Mouse (Mus musculus): ENCODE measurements around the gene Wnt11. TPM values are rescaled to one million over a fixed set of nuclear protein-coding genes. Genes with fewer than 3 reads are reported as not detected.

Wnt11 gene
- polyA plus RNA-seq, 1 experiment from 2014 or later = 3.6 TPM

DNA sequence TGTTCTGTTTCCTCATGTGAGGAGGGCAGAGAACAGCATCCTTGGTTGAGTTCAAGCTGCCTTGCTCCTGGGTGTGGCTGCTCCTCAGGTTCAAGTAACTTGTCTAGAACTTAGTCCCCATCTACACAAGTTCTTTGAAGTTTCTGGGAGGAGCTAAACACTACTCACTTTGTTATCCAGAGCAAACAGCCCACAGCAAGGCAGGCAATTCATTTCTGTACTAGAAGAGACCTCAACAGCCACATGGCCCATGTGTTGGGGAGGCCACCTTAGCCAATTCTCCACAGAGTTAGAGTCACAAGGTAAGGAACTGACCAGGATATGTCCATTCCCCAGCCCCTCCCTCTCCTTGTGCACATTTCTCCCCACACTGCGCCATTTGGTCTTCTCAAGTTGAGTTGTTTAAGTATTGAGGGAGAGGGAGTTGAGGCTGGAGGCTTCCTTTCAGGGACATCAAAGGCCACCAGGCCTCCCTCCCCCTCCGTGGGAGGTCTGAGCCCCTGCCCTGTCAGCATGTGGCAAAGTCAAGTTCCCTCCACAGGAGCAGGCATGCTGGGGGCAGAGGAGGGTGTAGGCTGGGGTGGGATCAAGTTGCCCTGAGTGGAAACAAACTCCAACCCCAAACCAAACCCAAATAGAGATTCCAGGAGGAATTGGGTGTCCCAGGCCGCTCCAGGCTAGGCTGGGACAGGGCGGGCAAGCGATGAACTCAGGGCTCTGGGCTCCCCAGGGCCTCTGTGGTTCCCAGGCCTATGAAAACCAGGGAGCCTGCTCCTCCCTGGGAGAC is 37.4 kb upstream of the Wnt11 start:
- H3K27me3 ChIP-seq (replicated peaks; ENCODE audit: control insufficient read depth, insufficient read depth, low read length) = no peaks in the 10 kb centered on the region
- H3K9me3 ChIP-seq (ENCODE audit: control insufficient read depth, low read length) = no peaks in the 10 kb centered on the region
- no peaks in the 10 kb centered on the region for H3K4me1 ChIP-seq (replicated peaks; ENCODE audit: control insufficient read depth, insufficient read depth, low read length)
- no peak overlapping the region for H3K4me3 ChIP-seq (ENCODE audit: low read depth, low read length)
- ATAC-seq (replicated peaks; ENCODE audit: low FRiP score, low TSS enrichment, low read depth) (no peak), DNase-seq (ENCODE audit: low spot score) (no peak)
- 34% methylated on average over 5 of the region's 5 CpGs for WGBS
- H3K9ac ChIP-seq (ENCODE audit: low read length) = no peak overlapping the region
- H3K27ac ChIP-seq (ENCODE audit: low read depth) = no peak overlapping the region
- no peaks in the 10 kb centered on the region for H3K36me3 ChIP-seq (ENCODE audit: control insufficient read depth, insufficient read depth, low read length)
- H3K4me2 ChIP-seq (ENCODE audit: low read length) = no peak overlapping the region

DNA sequence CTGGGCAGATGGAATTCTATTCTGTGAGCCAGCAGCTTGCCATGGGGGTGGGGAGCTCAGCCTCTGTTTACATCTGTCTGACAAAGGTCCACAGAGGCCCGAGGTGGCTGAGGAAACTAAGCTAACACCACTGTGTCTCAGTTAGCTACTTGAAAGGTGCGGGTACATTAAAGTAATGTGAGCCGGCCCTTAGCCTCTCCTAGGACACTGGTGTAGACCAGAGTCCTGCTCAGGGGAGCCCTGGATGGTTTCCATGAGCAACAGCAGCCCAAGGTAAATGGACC is 36.8 kb upstream of the Wnt11 start:
- H3K4me2 ChIP-seq (ENCODE audit: low read length) = no peak overlapping the region
- 25% methylated on average over 3 of the region's 3 CpGs for WGBS
- no peaks in the 10 kb centered on the region for H3K9me3 ChIP-seq (ENCODE audit: control insufficient read depth, low read length)
- DNase-seq (ENCODE audit: low spot score) = no peak
- no peak for ATAC-seq (replicated peaks; ENCODE audit: low FRiP score, low TSS enrichment, low read depth)
- no peaks in the 10 kb centered on the region for H3K27me3 ChIP-seq (replicated peaks; ENCODE audit: control insufficient read depth, insufficient read depth, low read length)
- no peaks in the 10 kb centered on the region for H3K4me1 ChIP-seq (replicated peaks; ENCODE audit: control insufficient read depth, insufficient read depth, low read length)
- no peak overlapping the region for H3K4me3 ChIP-seq (ENCODE audit: low read depth, low read length)
- H3K27ac ChIP-seq (ENCODE audit: low read depth) = no peak overlapping the region
- no peaks in the 10 kb centered on the region for H3K36me3 ChIP-seq (ENCODE audit: control insufficient read depth, insufficient read depth, low read length)
- no peak overlapping the region for H3K9ac ChIP-seq (ENCODE audit: low read length)

DNA sequence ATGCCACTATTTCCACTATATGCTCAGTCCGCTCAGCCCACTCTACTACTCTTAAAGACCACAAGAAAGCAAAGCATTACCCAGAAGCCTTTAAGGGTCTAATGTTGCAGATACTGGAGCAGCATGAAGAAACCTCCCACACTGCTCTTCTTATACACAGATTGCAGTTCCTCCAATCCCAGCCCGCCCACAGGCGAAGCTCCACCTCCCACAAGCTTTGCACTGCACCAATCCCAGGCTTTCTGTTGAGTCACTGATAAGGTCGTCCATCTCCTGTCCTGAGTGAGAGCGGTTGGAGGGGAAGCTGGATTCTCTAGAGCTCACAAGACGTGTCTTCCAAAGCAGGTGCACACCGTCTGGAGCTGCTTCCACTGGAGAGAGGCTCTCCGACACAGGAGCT is 34.5 kb upstream of the Wnt11 start:
- DNase-seq (ENCODE audit: low spot score) = no peak
- Histone ChIP-seq H3K4me1 (replicated peaks; ENCODE audit: control insufficient read depth, insufficient read depth, low read length) (peaks cover 7% of the 10 kb centered on the region; the same call in 1 of the 2 replicates), H3K9ac (ENCODE audit: low read length) (no peak overlapping the region), H3K9me3 (ENCODE audit: control insufficient read depth, low read length) (no peaks in the 10 kb centered on the region), H3K4me2 (ENCODE audit: low read length) (no peak overlapping the region), H3K27me3 (replicated peaks; ENCODE audit: control insufficient read depth, insufficient read depth, low read length) (no peaks in the 10 kb centered on the region), H3K36me3 (ENCODE audit: control insufficient read depth, insufficient read depth, low read length) (no peaks in the 10 kb centered on the region), H3K27ac (ENCODE audit: low read depth) (no peak overlapping the region), H3K4me3 (ENCODE audit: low read depth, low read length) (no peak overlapping the region)
- ATAC-seq (replicated peaks; ENCODE audit: low FRiP score, low TSS enrichment, low read depth) = no peak
- WGBS = 65% methylated on average over 8 of the region's 8 CpGs

DNA sequence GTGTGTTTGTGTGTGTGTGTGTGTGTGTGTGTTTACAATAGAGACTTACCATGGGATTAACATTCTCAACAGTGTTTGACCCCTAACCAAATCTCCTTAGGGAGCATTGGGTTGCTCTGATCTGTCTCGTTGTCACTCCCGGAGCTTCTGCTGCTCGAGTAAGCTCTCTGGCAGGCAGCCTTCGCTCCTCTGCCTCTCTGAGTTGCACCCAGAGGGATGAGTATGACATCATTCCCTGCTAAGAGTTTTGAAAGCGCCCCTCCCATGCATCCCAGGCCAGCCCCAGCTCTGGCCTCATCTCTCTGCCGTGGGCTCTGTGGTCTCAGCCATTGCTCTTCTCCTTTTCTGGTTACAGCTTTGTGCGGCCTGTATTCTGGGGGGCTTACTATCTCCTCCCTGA is 33.8 kb upstream of the Wnt11 start:
- Histone ChIP-seq H3K4me3 (ENCODE audit: low read depth, low read length) (no peak overlapping the region), H3K36me3 (ENCODE audit: control insufficient read depth, insufficient read depth, low read length) (no peaks in the 10 kb centered on the region), H3K27ac (ENCODE audit: low read depth) (no peak overlapping the region), H3K9ac (ENCODE audit: low read length) (no peak overlapping the region), H3K27me3 (replicated peaks; ENCODE audit: control insufficient read depth, insufficient read depth, low read length) (no peaks in the 10 kb centered on the region), H3K9me3 (ENCODE audit: control insufficient read depth, low read length) (no peaks in the 10 kb centered on the region), H3K4me2 (ENCODE audit: low read length) (no peak overlapping the region), H3K4me1 (replicated peaks; ENCODE audit: control insufficient read depth, insufficient read depth, low read length) (peaks cover 7% of the 10 kb centered on the region; the same call in 1 of the 2 replicates)
- ATAC-seq (replicated peaks; ENCODE audit: low FRiP score, low TSS enrichment, low read depth) (no peak), DNase-seq (ENCODE audit: low spot score) (no peak)
- 47% methylated on average over 7 of the region's 7 CpGs for WGBS

DNA sequence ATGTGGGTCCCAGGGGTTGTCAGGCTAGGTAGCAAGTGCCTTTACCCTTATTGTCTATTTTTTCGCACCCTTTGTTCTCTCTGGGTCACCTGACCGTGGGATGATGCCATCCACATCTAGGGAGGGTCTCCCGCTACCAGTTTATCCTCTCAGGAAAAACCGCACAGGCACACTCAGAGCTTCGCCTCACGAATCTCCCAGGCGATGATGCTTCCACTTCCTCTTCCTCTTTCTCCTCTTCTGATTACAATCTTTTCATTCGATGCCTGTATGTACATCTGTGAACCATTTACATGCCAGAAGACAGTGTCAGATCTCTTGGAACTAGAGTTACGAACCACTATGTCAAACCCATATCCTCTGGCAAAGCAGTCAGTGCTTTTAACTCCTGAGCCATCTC is 31.7 kb upstream of the Wnt11 start:
- no peak overlapping the region for H3K4me2 ChIP-seq (ENCODE audit: low read length)
- H3K27ac ChIP-seq (ENCODE audit: low read depth) = no peak overlapping the region
- DNase-seq (ENCODE audit: low spot score) (no peak), ATAC-seq (replicated peaks; ENCODE audit: low FRiP score, low TSS enrichment, low read depth) (no peak)
- no peaks in the 10 kb centered on the region for H3K9me3 ChIP-seq (ENCODE audit: control insufficient read depth, low read length)
- no peak overlapping the region for H3K9ac ChIP-seq (ENCODE audit: low read length)
- H3K27me3 ChIP-seq (replicated peaks; ENCODE audit: control insufficient read depth, insufficient read depth, low read length) = no peaks in the 10 kb centered on the region
- 85% methylated on average over 9 of the region's 9 CpGs for WGBS
- H3K4me1 ChIP-seq (replicated peaks; ENCODE audit: control insufficient read depth, insufficient read depth, low read length) = peaks cover 7% of the 10 kb centered on the region; the same call in 1 of the 2 replicates
- H3K4me3 ChIP-seq (ENCODE audit: low read depth, low read length) = no peak overlapping the region
- no peaks in the 10 kb centered on the region for H3K36me3 ChIP-seq (ENCODE audit: control insufficient read depth, insufficient read depth, low read length)

DNA sequence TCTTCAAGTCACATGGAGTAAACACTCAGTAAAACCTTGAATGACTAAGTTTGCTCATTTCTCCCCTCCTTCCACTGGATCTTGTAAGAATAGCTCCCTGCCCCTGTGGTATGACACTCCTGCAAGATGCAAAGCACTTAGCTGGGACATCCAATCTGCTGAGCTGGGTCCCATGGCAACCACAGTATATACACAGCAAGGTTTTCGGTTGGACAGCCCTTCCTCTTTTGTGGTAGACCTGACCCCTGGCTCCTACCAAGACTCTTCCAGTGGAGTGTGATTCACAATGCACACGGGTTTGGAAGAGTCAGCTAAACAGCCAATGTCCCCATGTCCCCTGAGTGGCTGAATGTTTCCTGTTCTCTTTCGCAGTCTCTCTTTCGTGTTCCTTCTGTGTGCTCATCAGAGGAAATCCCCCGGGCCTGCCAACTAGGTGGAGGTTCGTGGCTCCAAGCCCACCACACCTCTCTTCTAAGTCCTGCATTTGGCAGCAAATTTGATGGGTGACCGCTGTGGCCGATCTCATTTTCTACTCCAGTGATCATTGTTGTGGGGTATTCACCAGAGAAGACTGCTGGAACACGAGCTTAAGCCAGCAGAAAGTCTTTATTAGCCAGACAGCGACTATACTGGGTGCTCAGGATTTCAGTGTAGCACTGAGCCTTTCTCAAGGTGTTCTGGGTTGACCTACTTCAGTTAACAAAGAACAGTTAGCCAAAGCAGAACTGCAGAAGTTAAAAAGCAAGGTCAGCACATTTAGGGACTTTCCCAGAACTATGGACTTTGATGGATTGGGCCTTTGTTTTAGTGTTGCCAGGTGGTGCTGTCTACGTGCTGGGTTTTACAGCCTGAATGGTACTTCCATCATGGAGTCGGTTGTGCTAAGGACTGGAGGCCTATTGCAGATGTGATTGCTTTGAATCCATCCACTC is 29.8 kb upstream of the Wnt11 start:
- Histone ChIP-seq H3K9ac (ENCODE audit: low read length) (no peak overlapping the region), H3K27ac (ENCODE audit: low read depth) (no peak overlapping the region), H3K36me3 (ENCODE audit: control insufficient read depth, insufficient read depth, low read length) (no peaks in the 10 kb centered on the region), H3K9me3 (ENCODE audit: control insufficient read depth, low read length) (no peaks in the 10 kb centered on the region), H3K4me3 (ENCODE audit: low read depth, low read length) (no peak overlapping the region), H3K4me1 (replicated peaks; ENCODE audit: control insufficient read depth, insufficient read depth, low read length) (peaks cover 7% of the 10 kb centered on the region; the same call in 1 of the 2 replicates), H3K27me3 (replicated peaks; ENCODE audit: control insufficient read depth, insufficient read depth, low read length) (no peaks in the 10 kb centered on the region), H3K4me2 (ENCODE audit: low read length) (no peak overlapping the region)
- ATAC-seq (replicated peaks; ENCODE audit: low FRiP score, low TSS enrichment, low read depth) (no peak), DNase-seq (ENCODE audit: low spot score) (no peak)
- WGBS = 67% methylated on average over 12 of the region's 12 CpGs

DNA sequence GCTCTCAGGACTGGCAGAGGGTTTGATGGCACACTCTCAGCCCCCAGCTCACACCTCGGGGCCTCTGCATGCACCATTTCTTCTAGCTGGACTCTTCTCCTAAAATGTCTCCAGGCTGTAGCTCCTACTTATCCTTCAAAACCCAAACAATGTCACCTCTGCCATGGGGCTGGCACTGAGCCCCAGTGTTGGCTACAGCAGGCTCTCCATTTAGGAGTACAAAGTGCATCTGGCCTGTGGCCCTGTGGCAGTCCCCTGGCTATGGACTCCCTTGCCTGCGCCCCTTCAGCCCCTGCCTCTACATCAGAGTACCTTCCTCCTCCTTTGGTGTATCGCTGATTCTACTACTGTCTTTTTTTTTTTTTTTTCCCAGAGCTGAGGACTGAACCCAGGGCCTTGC is 28.0 kb upstream of the Wnt11 start:
- WGBS = 84% methylated on average over 3 of the region's 3 CpGs
- no peak for DNase-seq (ENCODE audit: low spot score)
- Histone ChIP-seq H3K9me3 (ENCODE audit: control insufficient read depth, low read length) (no peaks in the 10 kb centered on the region), H3K27ac (ENCODE audit: low read depth) (no peak overlapping the region), H3K27me3 (replicated peaks; ENCODE audit: control insufficient read depth, insufficient read depth, low read length) (no peaks in the 10 kb centered on the region), H3K9ac (ENCODE audit: low read length) (no peak overlapping the region), H3K4me1 (replicated peaks; ENCODE audit: control insufficient read depth, insufficient read depth, low read length) (peaks cover 7% of the 10 kb centered on the region; the same call in 1 of the 2 replicates), H3K4me2 (ENCODE audit: low read length) (no peak overlapping the region), H3K4me3 (ENCODE audit: low read depth, low read length) (no peak overlapping the region), H3K36me3 (ENCODE audit: control insufficient read depth, insufficient read depth, low read length) (no peaks in the 10 kb centered on the region)
- no peak for ATAC-seq (replicated peaks; ENCODE audit: low FRiP score, low TSS enrichment, low read depth)

DNA sequence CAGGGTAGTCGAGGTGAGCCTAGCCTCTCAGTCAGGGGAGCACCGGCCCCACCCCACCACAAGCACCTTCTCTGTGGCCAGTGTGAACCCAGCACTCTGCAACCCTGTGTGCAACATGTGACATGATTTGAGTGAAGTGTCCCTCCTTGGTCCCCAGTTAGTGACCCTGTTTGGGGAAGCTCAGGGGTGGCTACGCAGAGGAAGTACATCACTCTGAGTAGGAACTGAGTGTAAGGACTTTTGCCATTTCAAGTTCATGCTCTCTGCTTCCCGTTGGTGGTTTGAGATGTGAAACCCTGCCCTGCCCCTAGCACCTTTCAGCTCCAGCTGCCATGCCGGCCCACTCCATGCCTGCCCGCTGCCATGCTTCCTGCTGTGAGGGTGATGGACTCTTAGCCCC is 25.5 kb upstream of the Wnt11 start:
- ATAC-seq (replicated peaks; ENCODE audit: low FRiP score, low TSS enrichment, low read depth) = no peak
- Histone ChIP-seq H3K9me3 (ENCODE audit: control insufficient read depth, low read length) (no peaks in the 10 kb centered on the region), H3K4me3 (ENCODE audit: low read depth, low read length) (no peak overlapping the region), H3K4me2 (ENCODE audit: low read length) (no peak overlapping the region), H3K27ac (ENCODE audit: low read depth) (no peak overlapping the region), H3K27me3 (replicated peaks; ENCODE audit: control insufficient read depth, insufficient read depth, low read length) (no peaks in the 10 kb centered on the region), H3K4me1 (replicated peaks; ENCODE audit: control insufficient read depth, insufficient read depth, low read length) (peaks cover 9% of the 10 kb centered on the region), H3K9ac (ENCODE audit: low read length) (no peak overlapping the region), H3K36me3 (ENCODE audit: control insufficient read depth, insufficient read depth, low read length) (no peaks in the 10 kb centered on the region)
- WGBS = 84% methylated on average over 6 of the region's 6 CpGs
- DNase-seq (ENCODE audit: low spot score) = no peak
